Mouse (Mus musculus) telencephalon, adult 2 months (tissue): ENCODE measurements around the gene Phgdh.

Experiments used
- DNase-seq: peaks from one replicate; pipeline ENCODE4 v3.0.0-alpha.2; 2011; ENCODE audit warnings: low read depth, low spot score

Phgdh gene

GRCm38 (mm10) chr3:98348106-98348505 is 8.3 kb upstream of the Phgdh start:
- DNase-seq, result no peak

DNA sequence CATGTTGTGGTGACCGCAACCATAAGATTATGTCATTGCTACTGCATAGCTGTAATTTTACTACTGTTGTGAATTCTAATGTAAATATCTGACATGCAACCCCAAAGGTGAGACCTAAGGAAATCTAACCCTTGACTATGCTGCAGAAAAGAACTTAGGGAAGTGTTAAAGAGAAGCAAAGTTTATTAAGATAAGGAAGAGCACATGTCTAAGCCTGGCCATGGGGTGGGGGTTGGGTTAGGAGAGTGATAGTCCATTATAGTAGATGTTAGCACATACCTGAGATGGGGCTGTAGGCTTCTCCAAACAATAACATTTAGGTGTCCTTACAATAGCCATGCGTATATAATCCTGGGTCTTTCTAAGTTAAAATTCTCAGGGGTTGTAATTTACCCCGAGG is 3.4 kb upstream of the Phgdh start:
- DNase-seq, result no peak

DNA sequence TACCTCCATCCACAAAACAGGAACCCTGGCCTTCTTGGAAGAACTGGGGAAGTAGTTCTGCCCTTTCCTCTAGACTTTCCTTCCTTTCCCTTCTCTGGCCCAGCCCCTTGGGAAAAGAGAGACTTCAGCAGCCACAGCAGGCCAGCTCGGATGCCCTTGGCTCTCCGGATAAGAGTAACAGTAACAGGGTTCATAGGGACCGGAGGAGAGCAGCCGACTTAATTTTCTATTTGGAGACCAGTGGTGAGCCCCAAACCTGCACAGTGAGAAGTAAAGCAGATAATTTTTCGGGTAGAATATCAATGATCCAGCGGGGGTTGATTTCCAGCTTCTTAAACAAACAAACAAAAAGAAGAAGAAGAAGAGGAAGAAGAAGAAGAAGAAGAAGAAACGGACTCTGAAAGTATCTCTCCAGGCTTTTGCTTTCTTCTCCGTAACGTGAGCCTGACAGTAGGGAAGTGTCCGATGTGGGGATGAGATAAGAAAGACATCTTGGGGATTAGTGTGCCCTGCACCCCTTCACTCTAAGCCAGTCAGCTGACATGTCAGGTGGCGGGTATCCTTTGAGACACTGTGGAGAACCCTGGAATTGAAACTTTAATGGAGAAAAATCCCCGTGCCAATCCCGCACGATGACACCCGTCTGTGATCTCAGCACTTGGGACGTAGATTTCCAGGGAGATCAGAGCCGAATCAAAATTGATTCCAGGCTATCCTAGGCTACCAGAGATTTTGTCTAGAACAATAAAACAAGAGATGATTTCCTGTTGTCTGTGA is 1.2 kb upstream of the Phgdh start:
- no peak for DNase-seq

DNA sequence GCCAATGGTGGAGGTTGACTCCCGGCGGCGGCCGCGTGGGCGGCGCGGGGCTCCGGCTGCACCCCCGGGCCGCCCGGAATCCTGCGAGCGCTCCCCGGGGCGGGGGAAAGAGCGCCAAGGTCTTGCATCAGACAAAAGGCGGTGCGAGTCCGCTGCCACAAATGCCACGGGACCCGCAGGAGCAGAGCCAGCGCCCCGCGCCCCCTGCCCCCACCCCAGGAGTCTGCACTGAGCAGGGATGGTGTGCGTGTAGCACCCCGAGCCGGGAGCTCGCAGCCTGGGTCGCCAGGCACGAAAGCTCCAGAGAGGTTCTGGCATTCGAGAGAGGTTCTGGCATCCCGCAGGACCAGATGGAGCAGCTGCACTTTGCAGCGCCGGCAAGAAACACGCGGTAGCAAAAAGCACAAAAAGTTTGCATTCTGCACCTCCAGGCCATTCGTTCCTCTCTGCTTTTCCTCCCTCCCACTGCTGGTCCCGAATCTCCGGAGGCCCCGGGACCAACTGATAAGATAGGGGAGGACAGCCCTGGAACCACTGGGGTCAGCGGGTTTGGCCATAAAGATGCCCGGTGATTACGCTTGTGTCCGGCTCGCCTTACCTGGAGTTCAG is 589 bp downstream of the Phgdh start:
- no peak for DNase-seq

- no peak for DNase-seq
These were observed 1.2 kb downstream of the Phgdh start for GRCm38 (mm10) chr3:98338584-98339041.

- no peak for DNase-seq
These were observed 2.8 kb downstream of the Phgdh start for GRCm38 (mm10) chr3:98336661-98337654.

- no peak for DNase-seq
These were observed 3.9 kb downstream of the Phgdh start for GRCm38 (mm10) chr3:98335886-98336285.

DNA sequence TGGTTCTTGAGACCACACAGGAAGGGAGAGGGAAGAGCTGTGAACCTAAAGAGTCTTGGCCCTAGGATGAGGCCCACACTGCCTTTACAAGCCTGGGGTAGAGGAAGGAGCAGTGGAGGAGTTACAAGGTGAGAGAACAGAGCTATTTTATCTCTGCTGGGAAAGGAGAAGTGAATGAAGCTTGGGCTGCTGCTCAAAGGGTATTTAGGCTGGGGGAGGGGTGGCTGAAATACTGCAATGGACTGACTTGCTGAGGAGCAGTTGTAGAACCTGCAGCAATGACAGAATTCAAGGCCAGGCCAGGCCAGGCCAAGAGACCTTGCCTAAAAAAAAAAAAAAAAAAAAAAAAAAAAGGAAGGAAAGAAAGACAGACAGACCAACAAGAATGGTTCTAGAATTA is 4.5 kb downstream of the Phgdh start:
- DNase-seq, result no peak

DNA sequence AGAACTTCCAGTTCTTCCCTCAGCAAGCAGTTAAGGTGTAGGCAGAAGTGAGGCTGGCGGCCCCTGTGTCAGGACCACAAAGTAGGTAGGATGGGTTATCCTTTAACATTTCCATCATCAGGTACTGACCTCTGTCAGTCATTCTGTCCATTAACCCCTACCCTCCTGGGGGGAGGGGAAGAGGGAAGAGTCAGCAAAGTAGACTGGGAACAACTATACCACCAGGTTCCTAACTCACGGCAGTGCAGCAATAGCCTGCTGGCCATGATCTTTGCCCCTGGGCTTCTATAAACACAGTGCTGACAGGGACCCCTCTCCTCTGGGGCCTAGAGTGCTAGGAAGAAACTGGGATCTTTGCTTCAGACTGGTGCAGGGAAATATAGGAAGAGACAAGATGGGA is 5.8 kb downstream of the Phgdh start:
- no peak for DNase-seq

DNA sequence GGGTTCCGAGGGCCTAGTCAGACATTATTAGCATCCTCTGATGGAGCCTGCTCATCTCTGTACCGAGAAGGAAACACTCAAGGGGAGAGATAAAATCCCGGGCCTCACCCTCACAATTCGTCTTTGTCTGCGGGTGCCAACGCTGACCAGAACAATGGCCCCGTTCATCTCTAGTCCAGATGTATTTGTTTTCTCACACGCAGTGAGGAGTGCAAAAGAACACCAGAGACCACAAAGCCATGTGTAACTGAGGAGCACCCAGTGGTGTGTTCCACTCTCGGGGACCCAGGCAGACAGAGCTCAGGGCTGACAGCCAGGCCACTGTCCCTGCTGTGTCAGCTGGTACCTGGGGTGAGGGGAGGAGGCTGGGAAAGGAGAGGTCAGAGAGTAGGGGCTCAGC is 15.6 kb downstream of the Phgdh start:
- peak; percentile 64 for DNase-seq

DNA sequence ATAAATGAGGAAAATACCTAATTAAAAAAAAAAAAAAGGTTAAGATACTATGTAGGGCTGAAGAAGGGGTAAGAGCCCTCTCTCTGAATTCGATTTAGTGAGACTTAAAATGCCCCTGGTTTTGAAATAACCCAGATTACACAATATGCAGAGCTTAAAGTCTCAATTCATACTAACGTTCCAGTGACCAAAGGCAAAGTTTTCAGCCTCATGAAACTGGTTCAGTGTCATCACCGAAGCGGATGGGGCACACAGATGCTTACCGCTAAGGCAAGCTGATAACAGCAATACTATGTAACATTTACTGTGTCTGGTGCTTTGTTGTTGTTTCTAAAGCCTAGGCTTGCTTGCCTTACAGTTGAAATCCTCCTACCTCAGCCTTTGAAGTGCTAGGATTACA is 17.6 kb downstream of the Phgdh start:
- no peak for DNase-seq

GRCm38 (mm10) chr3:98319190-98319589 is 20.6 kb downstream of the Phgdh start:
- DNase-seq, result no peak

GRCm38 (mm10) chr3:98317143-98317542 is 22.6 kb downstream of the Phgdh start:
- no peak for DNase-seq

DNA sequence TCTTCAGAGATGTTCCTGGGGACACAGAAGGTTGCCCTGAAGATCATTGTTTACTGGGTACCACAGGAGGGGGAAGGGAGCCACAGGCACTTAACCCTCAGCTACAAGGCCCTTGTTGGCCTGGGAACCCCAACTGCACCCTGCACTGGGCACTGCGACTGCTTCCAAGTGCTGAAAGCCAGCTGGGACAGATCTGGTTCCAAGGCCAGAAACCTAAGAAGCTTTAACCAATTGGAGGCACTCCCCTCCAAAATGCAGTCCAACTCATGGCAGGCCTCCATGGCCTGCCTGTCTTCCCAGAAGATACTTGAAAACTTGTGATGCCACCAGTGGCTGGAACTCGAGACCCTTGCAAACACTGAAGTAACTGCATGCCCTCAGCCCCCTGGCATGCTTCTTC is 24.6 kb downstream of the Phgdh start:
- no peak for DNase-seq

GRCm38 (mm10) chr3:98313294-98314155 is 26.3 kb downstream of the Phgdh start:
- no peak for DNase-seq

DNA sequence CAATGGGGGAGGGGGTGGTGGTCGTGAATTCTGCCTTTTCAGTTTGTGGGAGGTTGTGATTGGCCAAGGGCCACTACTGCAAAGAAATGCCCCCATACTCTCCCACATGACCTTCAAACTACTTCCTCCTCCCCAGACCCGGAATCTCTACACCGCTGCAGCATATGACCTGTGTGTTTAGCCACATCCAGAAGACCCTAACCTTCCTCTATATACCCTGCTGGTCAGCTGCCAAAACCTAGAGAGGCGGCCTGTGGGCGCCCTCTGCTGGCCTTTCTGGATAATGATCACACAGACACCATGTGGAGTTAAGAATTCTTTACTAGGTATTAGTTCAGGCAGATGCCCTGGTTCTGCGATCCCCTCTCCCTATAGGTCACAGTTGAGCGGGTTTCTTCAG is 26.9 kb downstream of the Phgdh start:
- DNase-seq, result no peak

GRCm38 (mm10) chr3:98310456-98310855 is 29.3 kb downstream of the Phgdh start:
- no peak for DNase-seq

GRCm38 (mm10) chr3:98308606-98309005 is 31.2 kb downstream of the Phgdh start:
- no peak for DNase-seq

DNA sequence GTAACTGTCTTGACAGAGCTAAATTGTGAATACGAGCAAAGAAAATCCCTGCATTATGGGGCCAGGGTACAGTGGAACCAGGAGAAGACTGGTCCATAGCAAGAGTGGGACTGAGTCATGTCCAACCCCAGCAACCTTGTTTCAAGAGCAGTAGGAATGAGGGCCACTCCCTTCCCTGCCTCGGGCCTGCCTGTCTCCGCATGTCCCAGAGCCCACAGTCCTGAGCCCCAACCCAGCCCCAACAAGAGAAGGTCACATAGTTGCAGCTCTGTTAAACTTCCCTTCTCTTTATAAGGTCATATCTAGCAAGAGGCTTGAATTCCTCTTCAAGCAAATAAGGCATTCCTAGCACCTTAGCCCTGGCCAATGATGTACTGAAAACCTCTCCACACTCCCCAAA is 38.0 kb downstream of the Phgdh start:
- no peak for DNase-seq

GRCm38 (mm10) chr3:98300266-98300665 is 39.5 kb downstream of the Phgdh start:
- DNase-seq, result no peak
